Mouse (Mus musculus): ENCODE measurements around the gene Syne1.

DNA sequence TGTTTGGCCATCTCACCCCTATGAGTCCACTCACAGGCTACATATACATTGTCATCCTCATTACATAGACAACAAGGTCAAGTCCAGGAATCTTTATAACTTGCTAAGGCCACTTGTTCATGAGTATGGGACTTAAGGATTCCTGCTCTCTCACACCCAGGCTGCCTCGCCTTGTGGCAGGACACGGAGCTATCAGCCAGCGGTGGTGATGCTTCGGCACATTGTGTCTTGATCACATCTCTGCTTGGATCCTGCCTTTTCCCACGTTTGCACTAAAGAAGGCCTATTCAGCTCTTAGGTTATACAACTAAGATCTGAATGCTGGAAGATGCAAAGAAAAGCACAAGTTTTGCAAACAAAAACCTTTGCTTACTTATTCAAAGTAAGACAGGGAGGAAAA, 345.7 kb downstream of the Syne1 start:
- TF ChIP-seq POLR2AphosphoS5 (IDR thresholded peaks at IDR 0.05; ENCODE audit: insufficient replicate concordance, low read depth, low read length) (no peak), CTCF (IDR thresholded peaks at IDR 0.05; ENCODE audit: low read depth, low read length) (no peak), TAL1 (conservative IDR thresholded peaks at IDR 0.05; ENCODE audit: low read depth, low read length) (no peak)

Measured in G1E (cell line).